Mouse (Mus musculus) forebrain, embryonic 16.5 days (tissue): Measurements from ENCODE around the gene Dctpp1. TPM values are rescaled to one million over a fixed set of nuclear protein-coding genes. Genes with fewer than 3 reads are reported as not detected.

ENCODE experiments used
- ATAC-seq: fragments of 200-750 bp; cut with Nextera tagmentation; 2 replicates; pipeline ENCODE4 v1.8.0; 2017; ENCODE audit warnings: mild to moderate bottlenecking, moderate library complexity
- H3K27ac ChIP-seq: fragments of 300-500 bp; sonication (generic); 2 replicates; pipeline ENCODE4 v1.5.1; 2014; ENCODE audit warnings: low read length, control low read depth
- H3K27me3 ChIP-seq: fragments of 300-500 bp; sonication (generic); replicated peaks from 2 replicates; pipeline ENCODE4 v1.6.1; 2014; ENCODE audit warnings: low read length; ENCODE audit not compliant: control insufficient read depth, insufficient read depth
- H3K36me3 ChIP-seq: fragments of 300-500 bp; sonication (generic); 2 replicates; pipeline ENCODE4 v1.6.1; 2014; ENCODE audit not compliant: control insufficient read depth, insufficient read depth
- H3K4me1 ChIP-seq: fragments of 300-500 bp; sonication (generic); replicated peaks from 2 replicates; pipeline ENCODE4 v1.6.1; 2014; ENCODE audit warnings: low read length; ENCODE audit not compliant: control insufficient read depth, insufficient read depth
- H3K4me2 ChIP-seq: fragments of 300-500 bp; sonication (generic); 2 replicates; pipeline ENCODE4 v1.6.1; 2014; ENCODE audit warnings: mild to moderate bottlenecking, low read length, control low read depth
- H3K4me3 ChIP-seq: fragments of 300-500 bp; sonication (generic); replicated peaks from 2 replicates; pipeline ENCODE4 v1.5.1; 2014; ENCODE audit warnings: mild to moderate bottlenecking, low read length, control low read depth
- H3K9ac ChIP-seq: fragments of 300-500 bp; sonication (generic); replicated peaks from 2 replicates; pipeline ENCODE4 v1.6.1; 2014; ENCODE audit warnings: low read depth, low read length, control low read depth
- H3K9me3 ChIP-seq: fragments of 300-500 bp; sonication (generic); 2 replicates; pipeline ENCODE4 v1.6.1; 2016; ENCODE audit warnings: low read length; ENCODE audit not compliant: control insufficient read depth
- WGBS: fragments of 180-500 bp; shearing (Covaris S2); extraction: QIAGEN DNeasy Blood & Tissue Kit; methylation state at CpG from one replicate; pipeline ENCODE4 v1.1.7; 2014; 5-methylcytosine and 5-hydroxymethylcytosine counted together
- polyA plus RNA-seq: library from polyadenylated mRNA; unstranded; fragments of >200 nt; fragmentation: Nextera tagmentation; extraction: Ambion mirVana; gene quantifications from 2 replicates; pipeline ENCODE4 v1.2.1, GENCODE M21; 2015

Dctpp1 gene
- polyA plus RNA-seq, 1 experiment from 2014 or later: 147 TPM

DNA sequence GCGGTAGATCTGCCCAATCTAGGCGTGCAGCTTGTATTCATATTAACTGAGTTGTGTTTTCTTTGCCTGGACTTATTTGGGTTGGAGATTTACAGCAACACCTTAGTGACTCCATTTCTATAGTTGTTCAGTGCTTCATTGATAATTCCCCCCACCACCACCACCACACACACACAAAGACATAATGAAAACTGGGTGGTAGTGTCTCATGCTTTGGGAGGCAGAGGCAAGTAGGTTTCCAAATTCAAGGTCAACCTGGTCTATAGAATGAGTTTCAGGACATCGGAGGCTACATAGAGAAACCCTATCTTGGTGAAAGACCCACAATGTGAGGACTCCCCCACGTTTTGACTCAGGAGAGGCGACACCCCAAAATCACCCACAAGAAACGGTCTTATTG is 35.9 kb downstream of the Dctpp1 start:
- Histone ChIP-seq H3K36me3 (no peaks in the 10 kb centered on the region), H3K4me3 (no peak overlapping the region), H3K9me3 (no peaks in the 10 kb centered on the region), H3K27me3 (no peaks in the 10 kb centered on the region), H3K9ac (no peak overlapping the region), H3K4me2 (no peak overlapping the region), H3K27ac (no peak overlapping the region), H3K4me1 (peaks cover under 1% of the 10 kb centered on the region; the same call in 1 of the 2 replicates)
- no peak for ATAC-seq
- WGBS: 92% methylated on average over 6 of the region's 6 CpGs

DNA sequence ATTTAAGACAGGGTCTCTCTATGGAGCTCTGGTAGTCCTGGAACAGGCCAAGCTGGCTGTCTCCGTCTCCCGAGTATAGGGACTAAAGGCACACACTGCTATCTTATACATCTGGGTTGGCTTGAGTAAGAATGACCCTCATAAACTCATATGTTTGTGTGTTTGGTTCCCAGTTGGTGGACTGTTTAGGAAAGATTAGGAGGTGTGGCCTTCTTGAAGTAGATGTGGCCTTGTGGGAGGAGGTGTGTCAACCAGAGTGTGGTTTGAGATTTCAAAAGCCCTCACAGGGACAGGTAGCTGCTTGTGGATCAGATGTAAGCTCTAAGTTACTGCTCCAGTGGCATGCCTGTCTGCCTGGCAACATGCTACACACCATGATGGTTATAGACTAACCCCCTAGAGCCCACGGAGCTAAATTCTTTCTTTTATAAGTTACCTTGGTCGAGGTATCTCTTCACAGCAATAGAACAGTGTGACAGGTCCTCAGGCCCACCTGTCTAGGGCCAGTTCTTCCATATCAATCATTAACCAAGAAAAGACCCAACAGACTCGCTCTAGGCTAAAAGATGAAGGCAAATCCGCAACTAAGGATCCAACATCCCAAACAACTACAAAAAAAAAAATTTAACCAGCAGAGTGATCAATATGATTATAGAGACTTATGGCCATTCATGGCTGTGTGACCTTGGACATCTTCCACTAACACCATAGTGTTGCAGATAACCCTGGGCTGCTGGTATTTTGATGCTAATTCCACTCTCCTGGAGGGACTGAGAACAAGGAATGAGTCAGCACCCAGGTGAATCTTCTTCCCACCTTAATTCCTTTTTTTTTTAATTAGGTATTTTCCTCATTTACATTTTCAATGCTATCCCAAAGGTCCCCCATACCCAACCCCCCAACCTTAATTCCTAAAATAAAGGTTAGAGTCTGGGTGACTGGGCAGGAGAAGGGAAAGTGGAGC is 36.7 kb downstream of the Dctpp1 start:
- H3K9me3 ChIP-seq: no peaks in the 10 kb centered on the region
- H3K27ac ChIP-seq: no peak overlapping the region
- H3K4me2 ChIP-seq: no peak overlapping the region
- no peaks in the 10 kb centered on the region for H3K36me3 ChIP-seq
- no peak for ATAC-seq
- WGBS: 93% methylated on average over 6 of the region's 6 CpGs
- no peaks in the 10 kb centered on the region for H3K4me1 ChIP-seq
- H3K4me3 ChIP-seq: no peak overlapping the region
- no peaks in the 10 kb centered on the region for H3K27me3 ChIP-seq
- H3K9ac ChIP-seq: no peak overlapping the region

DNA sequence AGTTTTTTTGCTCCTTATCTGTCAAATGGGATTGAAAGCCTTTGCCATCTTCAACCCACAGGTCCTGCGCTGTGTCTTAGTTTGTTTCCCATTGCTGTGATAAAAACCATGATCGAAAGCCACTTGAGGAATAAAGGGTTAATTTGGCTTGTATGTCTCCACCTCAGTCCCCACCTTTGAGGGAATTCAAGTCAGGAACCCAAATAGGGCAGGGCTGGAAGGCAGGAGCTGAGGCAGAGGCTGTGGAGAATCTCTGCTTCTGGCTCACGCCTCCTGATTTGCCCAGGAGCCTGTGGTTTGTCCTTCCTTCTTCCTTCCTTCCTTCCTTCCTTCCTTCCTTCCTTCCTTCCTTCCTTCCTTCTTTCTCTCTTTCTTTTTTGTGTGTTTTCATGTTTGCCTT is 37.4 kb downstream of the Dctpp1 start:
- WGBS: 99% methylated on average over 3 of the region's 3 CpGs
- Histone ChIP-seq H3K4me2 (no peak overlapping the region), H3K4me3 (no peak overlapping the region), H3K27me3 (no peaks in the 10 kb centered on the region), H3K27ac (no peak overlapping the region), H3K9ac (no peak overlapping the region), H3K9me3 (no peaks in the 10 kb centered on the region), H3K4me1 (no peaks in the 10 kb centered on the region), H3K36me3 (no peaks in the 10 kb centered on the region)
- ATAC-seq: no peak

DNA sequence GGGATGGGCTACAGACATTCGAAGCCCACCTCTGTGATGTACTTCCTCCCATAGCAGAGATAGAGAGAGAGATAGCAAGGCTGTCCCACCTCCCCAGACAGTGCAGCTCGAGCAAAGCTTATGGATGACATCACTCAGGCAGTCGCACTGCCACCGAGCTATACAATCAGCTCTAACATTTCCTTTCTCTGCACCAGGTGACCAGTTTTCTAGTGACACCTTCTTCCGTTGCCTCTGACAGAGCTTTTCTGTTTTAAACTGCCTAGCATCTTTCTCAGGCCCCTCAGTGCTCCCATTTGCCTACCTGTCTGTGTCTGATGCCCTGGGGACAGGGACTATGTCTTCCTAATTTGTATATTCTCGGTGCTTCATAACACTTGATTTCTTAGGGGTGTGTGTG is 40.1 kb downstream of the Dctpp1 start:
- Histone ChIP-seq H3K4me2 (no peak overlapping the region), H3K4me1 (no peaks in the 10 kb centered on the region), H3K36me3 (no peaks in the 10 kb centered on the region), H3K27ac (no peak overlapping the region), H3K27me3 (no peaks in the 10 kb centered on the region), H3K9ac (no peak overlapping the region), H3K9me3 (no peaks in the 10 kb centered on the region), H3K4me3 (no peak overlapping the region)
- whole genome bisulfite sequencing: 84% methylated on average over 6 of the region's 6 CpGs
- ATAC-seq: no peak

DNA sequence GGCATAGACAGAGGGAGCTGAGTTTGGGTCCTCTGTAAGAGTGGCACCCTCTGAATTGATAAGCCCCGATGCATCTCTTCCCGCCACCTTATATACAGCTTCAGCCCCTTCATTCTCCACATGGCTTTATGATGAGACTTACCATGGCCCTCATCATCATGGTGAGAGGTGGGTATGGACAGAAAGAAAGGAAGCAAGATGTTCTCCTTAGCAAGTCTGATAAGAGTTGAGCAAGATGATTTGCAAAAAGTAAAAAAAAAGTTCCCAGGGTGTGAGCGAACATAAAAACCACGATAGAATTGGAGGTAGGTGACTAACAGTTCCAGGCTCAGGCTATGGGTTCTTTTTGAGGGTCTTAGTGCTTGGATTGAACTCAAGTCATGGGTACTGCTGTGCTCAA is 41.8 kb downstream of the Dctpp1 start:
- H3K27me3 ChIP-seq: no peaks in the 10 kb centered on the region
- H3K4me1 ChIP-seq: peaks cover 5% of the 10 kb centered on the region
- H3K9me3 ChIP-seq: no peaks in the 10 kb centered on the region
- H3K9ac ChIP-seq: no peak overlapping the region
- H3K27ac ChIP-seq: no peak overlapping the region
- no peak for ATAC-seq
- no peak overlapping the region for H3K4me3 ChIP-seq
- H3K36me3 ChIP-seq: no peaks in the 10 kb centered on the region
- no peak overlapping the region for H3K4me2 ChIP-seq
- WGBS: 96% methylated on average over 4 of the region's 4 CpGs

DNA sequence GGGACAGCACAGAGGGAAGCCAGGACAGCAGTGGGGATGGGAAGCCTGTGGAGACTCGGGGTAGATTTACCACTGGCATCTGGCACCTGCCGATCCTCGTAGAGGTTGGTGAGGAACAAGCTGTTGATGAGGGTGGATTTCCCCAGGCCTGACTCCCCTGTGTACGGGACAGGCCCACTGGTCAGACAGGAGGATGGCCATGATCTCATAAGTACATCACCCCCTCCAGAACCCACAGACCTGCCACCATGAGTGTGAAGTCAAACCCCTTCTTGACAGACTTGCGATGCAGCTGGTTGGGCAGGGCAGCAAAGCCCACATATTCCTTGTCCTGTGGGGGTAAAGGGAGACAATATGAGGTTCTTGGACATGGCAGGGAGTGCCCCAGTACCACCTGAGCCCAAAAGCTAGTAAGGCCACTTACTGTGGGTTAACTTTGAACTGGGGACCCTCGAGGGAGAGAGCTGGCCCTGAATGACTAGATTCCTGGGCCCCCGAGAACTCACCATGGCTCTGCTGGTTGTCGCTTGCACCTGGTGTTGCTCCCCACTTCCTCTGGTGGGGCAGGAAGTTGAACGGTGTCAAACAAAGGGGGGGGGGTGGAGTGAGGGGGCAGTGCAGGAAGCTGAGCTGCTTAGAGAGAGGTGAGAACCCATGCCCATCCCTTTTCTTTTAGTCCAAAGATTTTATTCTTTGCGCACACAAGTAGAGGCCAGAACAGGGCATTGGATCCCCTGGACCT is 42.4 kb downstream of the Dctpp1 start:
- no peak for ATAC-seq
- Histone ChIP-seq H3K4me3 (no peak overlapping the region), H3K27ac (no peak overlapping the region), H3K36me3 (no peaks in the 10 kb centered on the region), H3K27me3 (no peaks in the 10 kb centered on the region), H3K4me1 (peaks cover 5% of the 10 kb centered on the region), H3K9ac (no peak overlapping the region), H3K4me2 (no peak overlapping the region), H3K9me3 (no peaks in the 10 kb centered on the region)
- WGBS: 85% methylated on average over 10 of the region's 10 CpGs

DNA sequence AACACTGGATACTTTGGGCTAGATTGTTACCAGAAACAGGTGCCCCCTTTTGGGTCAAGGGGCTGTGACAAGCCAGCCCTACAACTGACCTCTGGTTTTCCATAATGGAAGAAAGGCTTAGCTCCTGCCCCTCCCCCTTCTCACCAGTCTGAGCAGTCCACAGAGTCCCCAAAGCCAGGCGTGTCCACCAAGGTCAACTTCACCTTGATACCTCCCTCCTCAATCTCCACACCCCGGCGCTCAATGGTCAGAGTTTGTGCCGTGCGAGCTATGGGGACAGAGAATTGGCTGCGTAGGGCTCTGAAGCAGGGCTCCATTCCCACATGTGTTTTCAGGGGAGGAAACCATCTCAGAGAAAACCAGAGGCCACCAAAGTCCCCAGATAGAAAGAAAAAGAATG is 43.0 kb downstream of the Dctpp1 start:
- no peak overlapping the region for H3K4me2 ChIP-seq
- H3K4me3 ChIP-seq: no peak overlapping the region
- ATAC-seq: no peak
- WGBS: 86% methylated on average over 6 of the region's 6 CpGs
- no peaks in the 10 kb centered on the region for H3K27me3 ChIP-seq
- no peaks in the 10 kb centered on the region for H3K36me3 ChIP-seq
- no peak overlapping the region for H3K27ac ChIP-seq
- H3K9me3 ChIP-seq: no peaks in the 10 kb centered on the region
- no peak overlapping the region for H3K9ac ChIP-seq
- H3K4me1 ChIP-seq: peaks cover 5% of the 10 kb centered on the region

DNA sequence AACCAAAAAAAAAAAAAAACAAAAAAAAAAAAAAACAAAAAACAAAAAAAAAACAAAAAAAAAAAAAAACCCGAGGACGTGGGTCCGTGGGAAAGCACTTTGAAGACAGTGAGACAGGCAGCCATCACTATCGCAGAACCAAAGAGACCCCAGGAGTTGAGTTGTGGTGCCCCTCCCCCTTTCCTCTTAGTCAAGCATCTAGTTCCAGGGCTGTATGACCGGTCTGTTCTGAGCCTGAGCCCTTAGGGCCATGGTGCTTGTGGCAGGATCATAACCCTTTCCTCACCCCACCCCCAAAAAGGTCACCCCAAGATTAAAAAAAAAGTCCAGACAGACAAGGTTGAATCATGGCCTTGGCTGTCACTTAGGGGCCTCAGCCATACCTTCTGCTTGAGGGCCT is 44.2 kb downstream of the Dctpp1 start:
- Histone ChIP-seq H3K36me3 (no peaks in the 10 kb centered on the region), H3K4me3 (no peak overlapping the region), H3K9ac (no peak overlapping the region), H3K27ac (no peak overlapping the region), H3K9me3 (no peaks in the 10 kb centered on the region), H3K27me3 (no peaks in the 10 kb centered on the region), H3K4me1 (peaks cover 5% of the 10 kb centered on the region), H3K4me2 (no peak overlapping the region)
- ATAC-seq: no peak
- WGBS: 92% methylated on average over 5 of the region's 5 CpGs
